ENCODE assay signal across 8 mouse cellular contexts in genomic region chr8:57353346-57354305, GRCm38 (mm10). TPM values are rescaled to one million over a fixed set of nuclear protein-coding genes. Genes with fewer than 3 reads are reported as not detected.
DNase-seq lines count a peak whose midpoint lies in the region; ATAC-seq and TF ChIP-seq lines count a peak whose summit lies in the region.

No protein-coding gene starts in this region.

- DNase-seq in layer of hippocampus, adult 2 months (ENCODE audit: low spot score in 2 of 2): peak; percentile 17 to 21
- DNase-seq in layer of hippocampus, adult 9-10 months (ENCODE audit: low spot score): no peak
- peak; percentile 42 for DNase-seq in adrenal gland, postnatal 14 days
- peak; percentile 56 to 62 for DNase-seq in heart, adult 9 months (ENCODE audit: low spot score in 2 of 2)
- no peak for DNase-seq in urinary bladder, postnatal 25 days (ENCODE audit: low spot score)
- DNase-seq in thymus, postnatal 14 days: no peak

- H3K36me3 ChIP-seq in kidney, embryonic 14.5 days (ENCODE audit: control insufficient read depth, insufficient read depth, low read length): no peaks in the 10 kb centered on the region
- H3K36me3 ChIP-seq in megakaryocyte, embryonic 14.5 days (replicated peaks; ENCODE audit: low read length): no peaks in the 10 kb centered on the region

- H3K4me2 ChIP-seq in kidney, embryonic 14.5 days (replicated peaks; ENCODE audit: low read depth, low read length): peak overlapping the region; percentile 73

- no peaks in the 10 kb centered on the region for H3K4me1 ChIP-seq in kidney, embryonic 14.5 days (ENCODE audit: control insufficient read depth, insufficient read depth, low read length)
- peaks cover 7% of the 10 kb centered on the region for H3K4me1 ChIP-seq in megakaryocyte, embryonic 14.5 days

- H3K27me3 ChIP-seq in kidney, embryonic 14.5 days (ENCODE audit: control insufficient read depth, insufficient read depth, low read length): peaks cover 63% of the 10 kb centered on the region
- H3K27me3 ChIP-seq in megakaryocyte, embryonic 14.5 days (replicated peaks): peaks cover 53% of the 10 kb centered on the region

- peak overlapping the region; percentile 39 for H3K4me3 ChIP-seq in layer of hippocampus, adult 2 months
- peak overlapping the region; percentile 35 for H3K4me3 ChIP-seq in kidney, embryonic 14.5 days (ENCODE audit: low read length)
- H3K4me3 ChIP-seq in megakaryocyte, embryonic 14.5 days (replicated peaks): peak overlapping the region; percentile 33

- 2% methylated on average over 37 of the region's 37 CpGs for WGBS in kidney, embryonic 14.5 days

- peak; percentile 72 for TF ChIP-seq CTCF in layer of hippocampus, adult 2 months (conservative IDR thresholded peaks at IDR 0.05)

- H3K27ac ChIP-seq in layer of hippocampus, adult 2 months: no peak overlapping the region
- H3K27ac ChIP-seq in kidney, embryonic 14.5 days (ENCODE audit: low read depth, low read length): no peak overlapping the region

- ATAC-seq in kidney, embryonic 14.5 days (ENCODE audit: low FRiP score, low TSS enrichment): peak; percentile 95

- H3K9ac ChIP-seq in kidney, embryonic 14.5 days (ENCODE audit: low read depth, low read length): 0 out of 2 replicates have a peak overlapping the region, but pooled peaks have one; percentile 7

- no peaks in the 10 kb centered on the region for H3K9me3 ChIP-seq in kidney, embryonic 14.5 days (ENCODE audit: control insufficient read depth, low read length)
- H3K9me3 ChIP-seq in megakaryocyte, embryonic 14.5 days: no peaks in the 10 kb centered on the region

RNA-seq across cellular contexts. Expression of gene Hand2, which starts 32.8 kb away (rescaled TPM):
- not detected for total RNA-seq in layer of hippocampus, adult 2 months (2021)
- total RNA-seq in adrenal gland, postnatal 14 days (2021): 35.6 and 40.2 TPM in 2 replicates
- polyA plus RNA-seq in kidney, embryonic 14.5 days (2014; fragmentation: Nextera tagmentation; extraction: Ambion mirVana): not detected in 2 replicates
- polyA plus RNA-seq in megakaryocyte, embryonic 14.5 days (2012; ENCODE audit: insufficient read depth, low replicate concordance): 0.03 TPM in 1 of 2 replicates, not detected in the other

Comparison
In these comparisons a context has a peak if more than half of its experiments do, and no peak if none do; other contexts are left out.
1. DNase-seq: peak in layer of hippocampus, adult 2 months (2 of 2), adrenal gland, postnatal 14 days (single experiment) and heart, adult 9 months (2 of 2); none in layer of hippocampus, adult 9-10 months (single experiment), urinary bladder, postnatal 25 days (single experiment) and thymus, postnatal 14 days (single experiment).
2. RNA of gene Hand2, which starts 32.8 kb away (total RNA-seq): 35.6 to 40.2 TPM in adrenal gland, postnatal 14 days; not detected in layer of hippocampus, adult 2 months; every median in the first group is over 10 times any median in the second.
3. Peak in every context shown above with its lines, with median percentiles within 50 percentile points of each other: H3K4me3 ChIP-seq.